ENCODE assay signal across 9 mouse cellular contexts in genomic region chr6:97523118-97523517, GRCm38 (mm10).
A peak's percentile ranks its signal among the peaks of the same experiment; 100 is the strongest.
DNase-seq lines count a peak whose midpoint lies in the region; TF ChIP-seq lines count a peak whose summit lies in the region.
"Had no signal": no experiment of that assay in that cellular context is flagged by ENCODE, and none has a peak within 500 bp of the region (broad histone marks: within the 10 kb centered on the region; RNA-seq: fewer than 3 reads in every experiment).

No protein-coding gene starts in this region.

- TF ChIP-seq RAD21 in MEL (IDR thresholded peaks at IDR 0.05; ENCODE audit: low read depth, low read length): peak; percentile 69

- TF ChIP-seq POLR2A in MEL (IDR thresholded peaks at IDR 0.05; ENCODE audit: control insufficient read depth in 1 of 2, insufficient read depth in 1 of 2, low read depth in 1 of 2, low read length in 2 of 2, poor library complexity in 1 of 2): no peak

- no peaks in the 10 kb centered on the region; a peak in 1 of 4 replicates for H3K36me3 ChIP-seq in MEL (ENCODE audit: control insufficient read depth in 1 of 2, insufficient read depth in 2 of 2, low read length in 2 of 2)
- H3K36me3 ChIP-seq in hindbrain, embryonic 10.5 days: 0 out of 2 replicates have a peak, but pooled peaks cover 3% of the 10 kb centered on the region

- H3K79me2 ChIP-seq in MEL (ENCODE audit: control insufficient read depth, insufficient read depth, low read length, poor library complexity): no peaks in the 10 kb centered on the region

- 0 out of 4 replicates have a peak, but pooled peaks cover 0 to 1% of the 10 kb centered on the region in 2 experiments for H3K27me3 ChIP-seq in MEL (ENCODE audit: control insufficient read depth in 1 of 2, insufficient read depth in 2 of 2, low read length in 2 of 2)
- H3K27me3 ChIP-seq in hindbrain, embryonic 10.5 days (ENCODE audit: insufficient read depth, poor library complexity, severe bottlenecking): peaks cover 12% of the 10 kb centered on the region; the same call in 1 of the 2 replicates

- peak; percentile 73 for DNase-seq in MEL (ENCODE audit: low read depth, low spot score)
- DNase-seq in cerebellum, adult 11-12 months: peak; percentile 32
- DNase-seq in forelimb bud, embryonic 11.5 days (ENCODE audit: low read depth, low spot score): peak; percentile 85
- peak; percentile 89 for DNase-seq in hindbrain, embryonic 10.5 days (ENCODE audit: low spot score)
- DNase-seq in layer of hippocampus, adult 8-10 months (ENCODE audit: low spot score in 2 of 2): peak; percentile 40 to 65
- peak; percentile 87 for DNase-seq in lung, postnatal 14 days
- peak; percentile 93 for DNase-seq in retina, embryonic 14.5 days (ENCODE audit: low spot score)
- peak; percentile 76 for DNase-seq in thymus, postnatal 25 days

- no peak overlapping the region for H3K4me3 ChIP-seq in MEL (ENCODE audit: control insufficient read depth in 1 of 2, insufficient read depth in 1 of 2, low read depth in 2 of 2, low read length in 2 of 2)
- H3K4me3 ChIP-seq in hindbrain, embryonic 10.5 days: no peak overlapping the region

- 3% methylated on average over 11 of the region's 11 CpGs for WGBS in hindbrain, embryonic 10.5 days

- peak; percentile 82 to 91 (median 86) for TF ChIP-seq CTCF in MEL (IDR thresholded peaks at IDR 0.05 in 2 of 3, conservative IDR thresholded peaks at IDR 0.05 in 1 of 3; ENCODE audit: control insufficient read depth in 1 of 3, insufficient read depth in 1 of 3, low read depth in 2 of 3, low read length in 3 of 3, poor library complexity in 1 of 3, severe bottlenecking in 1 of 3)

- H3K9ac ChIP-seq in MEL (ENCODE audit: control insufficient read depth, low read depth, low read length, poor library complexity, severe bottlenecking): no peak overlapping the region

- no peak for TF ChIP-seq EP300 in MEL (IDR thresholded peaks at IDR 0.05; ENCODE audit: low read depth in 1 of 2, low read length in 2 of 2)

- H3K4me1 ChIP-seq in MEL (ENCODE audit: control insufficient read depth in 1 of 2, insufficient read depth in 2 of 2, low read length in 2 of 2): no peaks in the 10 kb centered on the region; a peak in 1 of 4 replicates
- peaks cover 42% of the 10 kb centered on the region for H3K4me1 ChIP-seq in hindbrain, embryonic 10.5 days (replicated peaks)

- H3K9me3 ChIP-seq in MEL (replicated peaks; ENCODE audit: insufficient read depth, low read length): no peaks in the 10 kb centered on the region
- no peaks in the 10 kb centered on the region for H3K9me3 ChIP-seq in hindbrain, embryonic 10.5 days

- no peak overlapping the region for H3K27ac ChIP-seq in MEL (ENCODE audit: control insufficient read depth, low read depth, low read length)
- no peak overlapping the region for H3K27ac ChIP-seq in hindbrain, embryonic 10.5 days
- H3K27ac ChIP-seq: macrophage had no signal

TF ChIP-seq in MEL, 35 proteins besides CTCF, POLR2A, EP300 and RAD21:
- TF ChIP-seq GATA1 (IDR thresholded peaks at IDR 0.05; ENCODE audit: low read depth, low read length): peak; percentile 71
- no peak for TF ChIP-seq SIN3A (IDR thresholded peaks at IDR 0.05; ENCODE audit: low read length)
- TF ChIP-seq ETS1 (IDR thresholded peaks at IDR 0.05; ENCODE audit: low read depth, low read length): 0 out of 2 replicates have a peak, but pooled peaks have one; percentile 15
- TF ChIP-seq ZC3H11A (IDR thresholded peaks at IDR 0.05; ENCODE audit: low read depth, low read length): peak; percentile 57; the same call in 1 of the 2 replicates
- no peak for TF ChIP-seq CHD1 (IDR thresholded peaks at IDR 0.05; ENCODE audit: low read depth, low read length)
- peak; percentile 90 for TF ChIP-seq SMC3 (IDR thresholded peaks at IDR 0.05; ENCODE audit: low read depth, low read length)
- no peak for TF ChIP-seq MAFK (IDR thresholded peaks at IDR 0.05; ENCODE audit: borderline replicate concordance, low read depth, low read length)

Comparison
In these comparisons a context has a peak if more than half of its experiments do, and no peak if none do; other contexts are left out.
1. DNase-seq: peak in every context shown above with its lines; median percentile 93 in retina, embryonic 14.5 days; 89 in hindbrain, embryonic 10.5 days; 87 in lung, postnatal 14 days; 85 in forelimb bud, embryonic 11.5 days; 76 in thymus, postnatal 25 days; 73 in MEL; 52 in layer of hippocampus, adult 8-10 months; 32 in cerebellum, adult 11-12 months.